Mouse (Mus musculus): ENCODE results near the gene Rpgr.

DNA sequence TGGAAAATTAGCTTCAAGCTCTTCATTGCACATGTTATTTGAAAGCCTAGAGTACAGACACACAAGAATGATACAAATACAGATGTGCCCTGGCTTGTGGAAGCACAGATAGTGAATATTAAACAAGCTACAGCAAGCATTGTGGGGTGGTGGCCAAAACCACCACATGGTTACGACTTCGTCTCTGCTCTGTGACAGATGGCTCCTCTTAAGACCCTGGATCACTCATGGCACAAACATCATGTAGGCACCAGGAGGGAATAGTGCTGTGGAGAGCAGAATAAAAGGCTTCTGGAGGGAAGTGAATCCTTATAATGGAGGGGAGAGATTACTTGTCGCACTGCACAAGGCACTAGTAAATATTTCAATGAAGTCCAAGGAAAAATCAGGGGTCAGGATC, 120.9 kb downstream of the Rpgr start:
- no peak for TF ChIP-seq CTCF (IDR thresholded peaks at IDR 0.05; ENCODE audit: extremely low read depth, insufficient read length, insufficient replicate concordance, low read depth, low read length)
- TF ChIP-seq POLR2A (IDR thresholded peaks at IDR 0.05; ENCODE audit: low read depth, low read length) = no peak

All from small intestine, adult 2 months (tissue).